Mouse (Mus musculus) liver, embryonic 12.5 days (tissue): ENCODE results near the gene Slc16a9. TPM values are rescaled to one million over a fixed set of nuclear protein-coding genes. Genes with fewer than 3 reads are reported as not detected.

ENCODE experiments used
- ATAC-seq: fragments of 200-750 bp; cut with Nextera tagmentation; 2 replicates; pipeline ENCODE4 v1.8.0; 2017; ENCODE audit warnings: moderate number of reproducible peaks, mild to moderate bottlenecking, moderate library complexity
- H3K27ac ChIP-seq: fragments of 300-500 bp; sonication (generic); 2 replicates; pipeline ENCODE4 v1.5.1; 2016; ENCODE audit warnings: mild to moderate bottlenecking
- H3K27me3 ChIP-seq: fragments of 300-500 bp; sonication (generic); replicated peaks from 2 replicates; pipeline ENCODE4 v1.6.1; 2016; ENCODE audit warnings: mild to moderate bottlenecking, moderate library complexity
- H3K36me3 ChIP-seq: fragments of 300-500 bp; sonication (generic); 2 replicates; pipeline ENCODE4 v1.6.1; 2016; ENCODE audit warnings: mild to moderate bottlenecking, moderate library complexity
- H3K4me1 ChIP-seq: fragments of 300-500 bp; sonication (generic); 2 replicates; pipeline ENCODE4 v1.6.1; 2016
- H3K4me2 ChIP-seq: fragments of 300-500 bp; sonication (generic); 2 replicates; pipeline ENCODE4 v1.6.1; 2016; ENCODE audit warnings: mild to moderate bottlenecking, moderate library complexity
- H3K4me3 ChIP-seq: fragments of 300-500 bp; sonication (generic); 2 replicates; pipeline ENCODE4 v1.5.1; 2016; ENCODE audit warnings: mild to moderate bottlenecking, moderate library complexity
- H3K9ac ChIP-seq: fragments of 300-500 bp; sonication (generic); 2 replicates; pipeline ENCODE4 v1.6.1; 2016; ENCODE audit warnings: mild to moderate bottlenecking, moderate library complexity
- H3K9me3 ChIP-seq: fragments of 300-500 bp; sonication (generic); replicated peaks from 2 replicates; pipeline ENCODE4 v1.6.1; 2016; ENCODE audit warnings: mild to moderate bottlenecking, moderate library complexity
- WGBS: fragments of 180-500 bp; shearing (Covaris S2); methylation state at CpG from one replicate; pipeline ENCODE4 v1.1.7; 2016; ENCODE audit not compliant: insufficient replicate concordance; 5-methylcytosine and 5-hydroxymethylcytosine counted together
- polyA plus RNA-seq: library from polyadenylated mRNA; unstranded; fragments of >200 nt; fragmentation: Nextera tagmentation; extraction: Ambion mirVana; gene quantifications from 2 replicates; pipeline ENCODE4 v1.2.1, GENCODE M21; 2016

Gene Slc16a9
- polyA plus RNA-seq, 1 experiment from 2014 or later, result 0.52 TPM

GRCm38 (mm10) chr10:70288406-70289327 lies 43.8 kb downstream of the Slc16a9 start:
- H3K36me3 ChIP-seq, result no peaks in the 10 kb centered on the region
- no peak overlapping the region for H3K9ac ChIP-seq
- H3K27me3 ChIP-seq, result no peaks in the 10 kb centered on the region
- no peaks in the 10 kb centered on the region for H3K9me3 ChIP-seq
- 0 out of 2 replicates have a peak overlapping the region, but pooled peaks have one; percentile 49 for H3K4me2 ChIP-seq
- H3K4me1 ChIP-seq, result peaks cover 17% of the 10 kb centered on the region
- H3K27ac ChIP-seq, result no peak overlapping the region
- no peak overlapping the region for H3K4me3 ChIP-seq
- ATAC-seq, result peak; percentile 33; the same call in 1 of the 2 replicates
- 45% methylated on average over 14 of the region's 14 CpGs for WGBS

- Histone ChIP-seq H3K9me3 (no peaks in the 10 kb centered on the region), H3K4me1 (peaks cover 21% of the 10 kb centered on the region), H3K4me3 (no peak overlapping the region), H3K9ac (no peak overlapping the region), H3K27ac (no peak overlapping the region), H3K36me3 (no peaks in the 10 kb centered on the region), H3K4me2 (no peak overlapping the region), H3K27me3 (no peaks in the 10 kb centered on the region)
- WGBS, result 23% methylated on average over 7 of the region's 7 CpGs
- ATAC-seq, result no peak
Measured at GRCm38 (mm10) chr10:70292014-70292413, 47.1 kb downstream of the Slc16a9 start.

- Histone ChIP-seq H3K9ac (no peak overlapping the region), H3K9me3 (no peaks in the 10 kb centered on the region), H3K4me3 (no peak overlapping the region), H3K27me3 (peaks cover 4% of the 10 kb centered on the region; the same call in 1 of the 2 replicates), H3K4me1 (0 out of 2 replicates have a peak, but pooled peaks cover 4% of the 10 kb centered on the region), H3K27ac (no peak overlapping the region), H3K36me3 (no peaks in the 10 kb centered on the region), H3K4me2 (no peak overlapping the region)
- ATAC-seq, result no peak
- WGBS, result 41% methylated on average over 8 of the region's 8 CpGs
Measured at GRCm38 (mm10) chr10:70294094-70294493, 49.2 kb downstream of the Slc16a9 start.

- peak; percentile 53 for ATAC-seq
- H3K27me3 ChIP-seq, result peaks cover 4% of the 10 kb centered on the region; the same call in 1 of the 2 replicates
- H3K36me3 ChIP-seq, result no peaks in the 10 kb centered on the region
- H3K9ac ChIP-seq, result no peak overlapping the region
- H3K4me3 ChIP-seq, result no peak overlapping the region
- 0 out of 2 replicates have a peak overlapping the region, but pooled peaks have one; percentile 22 for H3K4me2 ChIP-seq
- 7% methylated on average over 19 of the region's 20 CpGs for WGBS
- H3K9me3 ChIP-seq, result no peaks in the 10 kb centered on the region
- no peak overlapping the region for H3K27ac ChIP-seq
- 0 out of 2 replicates have a peak, but pooled peaks cover 4% of the 10 kb centered on the region for H3K4me1 ChIP-seq
Measured at GRCm38 (mm10) chr10:70296531-70297366, 51.8 kb downstream of the Slc16a9 start.

GRCm38 (mm10) chr10:70299118-70299517 lies 54.2 kb downstream of the Slc16a9 start:
- Histone ChIP-seq H3K27me3 (peaks cover 4% of the 10 kb centered on the region; the same call in 1 of the 2 replicates), H3K9ac (no peak overlapping the region), H3K4me1 (0 out of 2 replicates have a peak, but pooled peaks cover 4% of the 10 kb centered on the region), H3K36me3 (no peaks in the 10 kb centered on the region), H3K9me3 (no peaks in the 10 kb centered on the region), H3K4me2 (no peak overlapping the region), H3K4me3 (no peak overlapping the region), H3K27ac (no peak overlapping the region)
- 34% methylated on average over 2 of the region's 2 CpGs for WGBS
- no peak for ATAC-seq

- Histone ChIP-seq H3K36me3 (no peaks in the 10 kb centered on the region), H3K4me1 (0 out of 2 replicates have a peak, but pooled peaks cover 4% of the 10 kb centered on the region), H3K9me3 (no peaks in the 10 kb centered on the region), H3K9ac (no peak overlapping the region), H3K27me3 (peaks cover 4% of the 10 kb centered on the region; the same call in 1 of the 2 replicates), H3K4me3 (no peak overlapping the region), H3K27ac (no peak overlapping the region), H3K4me2 (no peak overlapping the region)
- WGBS, result 48% methylated on average over 5 of the region's 5 CpGs
- ATAC-seq, result no peak
Measured at GRCm38 (mm10) chr10:70299653-70300052, 54.8 kb downstream of the Slc16a9 start.

GRCm38 (mm10) chr10:70301190-70301589 lies 56.3 kb downstream of the Slc16a9 start:
- H3K27me3 ChIP-seq, result peaks cover 4% of the 10 kb centered on the region; the same call in 1 of the 2 replicates
- no peaks in the 10 kb centered on the region for H3K9me3 ChIP-seq
- no peak overlapping the region for H3K4me2 ChIP-seq
- 0 out of 2 replicates have a peak, but pooled peaks cover 4% of the 10 kb centered on the region for H3K4me1 ChIP-seq
- H3K27ac ChIP-seq, result no peak overlapping the region
- ATAC-seq, result peak; percentile 37; the same call in 1 of the 2 replicates
- no peak overlapping the region for H3K9ac ChIP-seq
- no peaks in the 10 kb centered on the region for H3K36me3 ChIP-seq
- 35% methylated on average over 2 of the region's 2 CpGs for whole genome bisulfite sequencing
- no peak overlapping the region for H3K4me3 ChIP-seq

- ATAC-seq, result no peak
- Histone ChIP-seq H3K9me3 (no peaks in the 10 kb centered on the region), H3K9ac (no peak overlapping the region), H3K4me2 (no peak overlapping the region), H3K27ac (no peak overlapping the region), H3K4me3 (no peak overlapping the region), H3K36me3 (no peaks in the 10 kb centered on the region), H3K27me3 (peaks cover 4% of the 10 kb centered on the region; the same call in 1 of the 2 replicates), H3K4me1 (no peaks in the 10 kb centered on the region)
- WGBS, result 63% methylated on average over 6 of the region's 6 CpGs
Measured at GRCm38 (mm10) chr10:70303203-70303602, 58.3 kb downstream of the Slc16a9 start.

- Histone ChIP-seq H3K36me3 (no peaks in the 10 kb centered on the region), H3K4me2 (no peak overlapping the region), H3K27ac (no peak overlapping the region), H3K4me1 (no peaks in the 10 kb centered on the region), H3K4me3 (no peak overlapping the region), H3K9ac (no peak overlapping the region), H3K27me3 (no peaks in the 10 kb centered on the region), H3K9me3 (no peaks in the 10 kb centered on the region)
- WGBS, result 67% methylated on average over 5 of the region's 5 CpGs
- ATAC-seq, result no peak
Measured at GRCm38 (mm10) chr10:70305683-70306082, 60.8 kb downstream of the Slc16a9 start.

- WGBS, result 65% methylated on average over 8 of the region's 8 CpGs
- no peak for ATAC-seq
- H3K27me3 ChIP-seq, result no peaks in the 10 kb centered on the region
Measured at GRCm38 (mm10) chr10:70309416-70309815, 64.5 kb downstream of the Slc16a9 start.

GRCm38 (mm10) chr10:70310646-70311045 lies 65.7 kb downstream of the Slc16a9 start:
- WGBS, result 63% methylated on average over 5 of the region's 5 CpGs
- no peaks in the 10 kb centered on the region for H3K36me3 ChIP-seq
- no peaks in the 10 kb centered on the region for H3K4me1 ChIP-seq
- no peaks in the 10 kb centered on the region for H3K27me3 ChIP-seq
- H3K4me2 ChIP-seq, result no peak overlapping the region
- no peak overlapping the region for H3K9ac ChIP-seq
- no peak overlapping the region for H3K27ac ChIP-seq
- no peak overlapping the region for H3K4me3 ChIP-seq
- no peak for ATAC-seq
- no peaks in the 10 kb centered on the region for H3K9me3 ChIP-seq

More at GRCm38 (mm10) chr10:70309416-70309815, 64.5 kb downstream of the Slc16a9 start:
- no peak overlapping the region for H3K4me3 ChIP-seq
- no peak overlapping the region for H3K4me2 ChIP-seq
- no peak overlapping the region for H3K9ac ChIP-seq
- H3K36me3 ChIP-seq, result no peaks in the 10 kb centered on the region
- no peaks in the 10 kb centered on the region for H3K9me3 ChIP-seq
- no peaks in the 10 kb centered on the region for H3K4me1 ChIP-seq
- no peak overlapping the region for H3K27ac ChIP-seq
